Mouse (Mus musculus): ENCODE results near the gene Wdr74. TPM values are rescaled to one million over a fixed set of nuclear protein-coding genes. Genes with fewer than 3 reads are reported as not detected.
A peak's percentile ranks its signal among the peaks of the same experiment; 100 is the strongest.

Wdr74 gene
- total and polyA plus RNA-seq, 3 experiments = 133 to 235 (median 203) TPM

DNA sequence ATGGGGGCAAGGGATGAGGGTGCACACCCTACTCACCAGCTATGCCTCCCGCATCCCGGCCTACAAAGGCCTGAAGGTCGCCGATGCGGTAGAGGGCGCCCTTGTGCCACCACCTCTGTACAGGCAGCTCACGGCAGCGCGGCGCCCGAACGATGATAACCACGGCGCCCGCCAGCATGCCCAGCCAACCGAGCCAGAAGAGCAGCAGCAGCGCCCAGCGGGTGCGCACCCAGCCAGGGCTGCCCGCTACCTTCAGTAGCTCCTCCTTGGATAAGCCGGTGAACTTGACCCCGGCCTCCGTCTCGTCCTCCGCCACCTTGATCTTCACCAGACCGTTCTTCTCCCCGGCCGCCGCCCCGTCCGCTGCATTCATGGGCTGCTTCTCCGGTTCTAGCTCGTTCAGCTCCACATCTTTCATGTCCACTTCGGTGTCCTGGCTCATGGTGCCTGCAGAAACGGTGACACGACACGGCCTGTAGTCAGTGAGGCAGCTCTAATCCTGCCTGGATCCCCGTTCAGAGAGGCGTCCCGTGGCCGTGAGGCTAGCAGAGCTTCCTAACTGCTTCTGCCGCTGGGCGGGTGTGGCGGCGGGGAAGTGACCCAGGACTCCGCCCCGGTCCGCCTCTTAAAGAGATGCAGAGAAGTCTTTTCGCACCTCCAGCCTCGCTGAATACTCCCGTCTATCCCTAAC lies 22.2 kb upstream of the Wdr74 start (continued):
- TF ChIP-seq JUND (conservative IDR thresholded peaks at IDR 0.05; ENCODE audit: low read depth, low read length) (no peak), HCFC1 (IDR thresholded peaks at IDR 0.05; ENCODE audit: low read depth, low read length) (peak; percentile 13), ZMIZ1 (IDR thresholded peaks at IDR 0.05; ENCODE audit: low read depth, low read length) (peak; percentile 97), NELFE (IDR thresholded peaks at IDR 0.05; ENCODE audit: low read depth, low read length) (peak; percentile 97), TCF12 (IDR thresholded peaks at IDR 0.05; ENCODE audit: low read depth, low read length) (peak; percentile 58), CHD2 (IDR thresholded peaks at IDR 0.05; ENCODE audit: low read length) (no peak)

DNA sequence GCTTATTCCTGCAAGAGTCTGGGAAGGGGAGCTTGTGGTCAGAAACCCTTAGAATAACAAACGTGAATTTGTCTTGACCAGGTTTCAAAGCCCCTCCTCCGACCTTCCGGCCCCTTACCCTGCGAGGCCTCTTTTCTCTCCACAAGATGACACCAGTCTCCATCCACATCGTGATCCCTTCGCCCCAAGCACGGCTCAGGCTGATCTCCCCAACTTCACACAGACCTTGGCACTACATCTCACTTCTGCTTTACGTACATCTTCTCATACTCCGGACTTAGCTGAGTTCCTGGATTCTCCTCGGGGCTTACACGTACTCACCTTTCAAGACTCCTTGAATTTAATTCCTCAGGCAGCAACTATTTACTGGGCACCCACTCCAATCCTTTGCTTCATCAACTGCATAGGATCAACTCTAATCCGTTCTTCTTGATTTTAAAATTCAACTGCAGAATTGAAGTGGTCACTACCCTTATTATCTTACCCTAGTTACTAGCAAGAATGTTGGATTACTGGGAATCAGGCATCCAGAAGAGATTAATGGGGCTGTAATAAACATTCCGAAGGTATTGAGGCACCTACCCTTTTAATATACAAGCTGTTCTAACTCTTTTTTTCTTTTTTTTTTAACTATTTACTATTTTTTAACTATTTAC lies 21.5 kb upstream of the Wdr74 start:
- peak overlapping the region; percentile 73 to 99 (median 89) for H3K4me3 ChIP-seq (replicated peaks in 1 of 3; ENCODE audit: low read depth in 2 of 3, low read length in 2 of 3, poor library complexity in 1 of 3)
- dilution Hi-C loops (cut with MboI; ENCODE audit: extremely low pct_ligation_motif_present, extremely low pct_unique_long_range_greater_than_20kb, low sequenced_read_pairs) (no loop called here), in situ Hi-C loops (cut with MboI; ENCODE audit: low pct_ligation_motif_present, low pct_unique_long_range_greater_than_20kb, low sequenced_read_pairs) (no loop called here)
- no peaks in the 10 kb centered on the region for H3K9me3 ChIP-seq (replicated peaks; ENCODE audit: low read length)
- TF ChIP-seq MYC (IDR thresholded peaks at IDR 0.05; ENCODE audit: low read depth, low read length) (no peak), TBP (conservative IDR thresholded peaks at IDR 0.05; ENCODE audit: low read depth, low read length) (0 out of 2 replicates have a peak, but pooled peaks have one; percentile 40)
- no peaks in the 10 kb centered on the region for H3K27me3 ChIP-seq (replicated peaks)
- peak overlapping the region; percentile 96 for H3K9ac ChIP-seq (ENCODE audit: insufficient read depth, low read depth)
- no peak for DNase-seq (ENCODE audit: extremely low read depth)
- peaks cover 33% of the 10 kb centered on the region for H3K79me2 ChIP-seq (replicated peaks; ENCODE audit: control insufficient read depth, extremely low read depth, insufficient read depth, poor library complexity, severe bottlenecking)
- H3K4me1 ChIP-seq (ENCODE audit: control insufficient read depth in 1 of 2, insufficient read depth in 2 of 2) = peaks cover 0 to 61% of the 10 kb centered on the region in 2 experiments; a peak in 2 of 4 replicates
- H3K4me2 ChIP-seq (ENCODE audit: insufficient read depth, low read depth, poor library complexity, severe bottlenecking) = peak overlapping the region; percentile 85
- H3K27ac ChIP-seq (ENCODE audit: insufficient read depth, low read depth) = peak overlapping the region; percentile 96
- peaks cover 25 to 36% of the 10 kb centered on the region in 2 experiments for H3K36me3 ChIP-seq (replicated peaks in 1 of 2; ENCODE audit: control insufficient read depth in 1 of 2, insufficient read depth in 1 of 2, low read length in 1 of 2)

DNA sequence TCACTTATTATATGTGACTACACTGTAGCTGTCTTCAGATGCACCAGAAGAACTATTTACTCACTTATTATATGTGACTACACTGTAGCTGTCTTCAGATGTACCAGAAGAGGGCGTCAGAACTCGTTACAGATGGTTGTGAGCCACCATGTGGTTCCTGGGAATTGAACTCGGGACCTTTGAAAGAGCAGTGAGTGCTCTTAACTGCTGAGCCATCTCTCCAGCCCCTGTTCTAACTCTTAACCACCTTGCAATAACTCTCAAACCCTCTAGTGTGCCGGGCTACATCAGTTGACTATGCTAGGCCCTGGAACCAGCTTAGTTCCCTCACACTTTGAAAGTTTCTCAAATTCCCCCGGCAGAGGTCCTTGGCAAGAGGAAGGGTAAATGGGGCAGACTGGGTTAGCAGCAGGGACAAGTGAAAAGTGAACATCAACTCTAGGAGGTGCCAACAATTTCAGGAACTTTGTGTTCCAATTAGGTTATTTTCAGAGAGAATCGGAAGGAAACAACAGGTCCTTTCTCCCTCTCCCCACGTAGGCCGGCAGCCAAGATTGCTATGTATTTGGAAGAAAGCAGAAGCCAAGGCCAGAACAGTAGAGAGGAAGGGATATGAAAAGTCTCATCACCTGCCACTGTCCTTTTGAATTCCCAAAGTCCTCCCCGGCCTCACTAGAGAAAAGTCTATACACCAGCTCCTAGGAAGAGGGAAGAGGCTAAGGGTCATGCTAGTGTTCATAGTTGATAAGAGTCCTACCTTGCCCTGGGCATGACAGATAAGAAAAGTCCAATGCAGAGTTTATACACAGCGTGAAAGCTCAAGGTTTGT lies 20.8 kb upstream of the Wdr74 start:
- Histone ChIP-seq H3K27me3 (replicated peaks) (no peaks in the 10 kb centered on the region), H3K9me3 (replicated peaks; ENCODE audit: low read length) (no peaks in the 10 kb centered on the region), H3K27ac (ENCODE audit: insufficient read depth, low read depth) (no peak overlapping the region), H3K9ac (ENCODE audit: insufficient read depth, low read depth) (no peak overlapping the region; the same call in 1 of the 2 replicates), H3K79me2 (replicated peaks; ENCODE audit: control insufficient read depth, extremely low read depth, insufficient read depth, poor library complexity, severe bottlenecking) (peaks cover 29% of the 10 kb centered on the region), H3K4me3 (replicated peaks in 1 of 3; ENCODE audit: low read depth in 2 of 3, low read length in 2 of 3, poor library complexity in 1 of 3) (no peak overlapping the region), H3K4me2 (ENCODE audit: insufficient read depth, low read depth, poor library complexity, severe bottlenecking) (no peak overlapping the region), H3K4me1 (ENCODE audit: control insufficient read depth in 1 of 2, insufficient read depth in 2 of 2) (peaks cover 0 to 53% of the 10 kb centered on the region in 2 experiments; a peak in 2 of 4 replicates), H3K36me3 (replicated peaks in 1 of 2; ENCODE audit: control insufficient read depth in 1 of 2, insufficient read depth in 1 of 2, low read length in 1 of 2) (peaks cover 17 to 29% of the 10 kb centered on the region in 2 experiments)
- dilution Hi-C loops (cut with MboI; ENCODE audit: extremely low pct_ligation_motif_present, extremely low pct_unique_long_range_greater_than_20kb, low sequenced_read_pairs) (no loop called here), in situ Hi-C loops (cut with MboI; ENCODE audit: low pct_ligation_motif_present, low pct_unique_long_range_greater_than_20kb, low sequenced_read_pairs) (no loop called here)
- DNase-seq (ENCODE audit: extremely low read depth) = no peak
- TF ChIP-seq CTCF (conservative IDR thresholded peaks at IDR 0.05 in 1 of 2, IDR thresholded peaks at IDR 0.05 in 1 of 2; ENCODE audit: low read depth in 2 of 2, low read length in 2 of 2) = peak in 1 of 2 experiments; percentile 36; a peak in 2 of 4 replicates
- TF ChIP-seq MYC (IDR thresholded peaks at IDR 0.05; ENCODE audit: low read depth, low read length) = no peak
- TF ChIP-seq IRF4 (IDR thresholded peaks at IDR 0.05; ENCODE audit: low read depth, low read length) = no peak
